In the genomic region with DNA sequence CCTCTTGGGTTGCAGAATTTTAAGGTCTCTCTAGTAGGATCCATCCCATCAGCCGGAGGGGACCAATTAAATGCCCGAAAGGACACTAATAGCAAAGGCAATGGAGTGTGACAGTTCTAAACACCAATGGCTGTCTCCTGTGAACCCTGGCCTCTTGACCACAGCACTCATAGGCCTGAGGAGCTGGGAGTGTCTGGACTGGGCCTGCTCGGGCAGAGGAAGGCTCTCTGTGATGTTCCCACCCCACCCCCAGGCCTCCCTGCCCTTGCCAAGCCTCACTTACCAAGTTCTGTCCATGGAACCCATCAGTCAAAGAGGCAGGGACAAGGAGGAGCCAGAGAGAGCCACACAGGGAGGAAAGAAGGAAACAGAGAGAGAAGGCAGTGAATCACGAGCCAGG, we compare ENCODE assay signal across 25 mouse cellular contexts.
DNase-seq lines count a peak whose midpoint lies in the region; ATAC-seq lines count a peak whose summit lies in the region.
"Had no signal": no experiment of that assay in that cellular context is flagged by ENCODE, and none has a peak within 500 bp of the region (broad histone marks: within the 10 kb centered on the region; RNA-seq: fewer than 3 reads in every experiment).

No protein-coding gene starts in this region.

- no peak overlapping the region for H3K4me3 ChIP-seq in heart, embryonic 10.5 days
- H3K4me3 ChIP-seq in kidney, embryonic 16.5 days (ENCODE audit: low read length) = no peak overlapping the region
- H3K4me3 ChIP-seq in midbrain, embryonic 11.5 days (ENCODE audit: low read depth, low read length) = no peak overlapping the region
- H3K4me3 ChIP-seq in midbrain, embryonic 14.5 days (replicated peaks; ENCODE audit: low read depth, low read length) = no peak overlapping the region
- H3K4me3 ChIP-seq: embryonic facial prominence, embryonic 12.5 days; embryonic facial prominence, embryonic 15.5 days; gastrocnemius, adult 2 months; heart, embryonic 13.5 days; hindbrain, embryonic 12.5 days; hindbrain, embryonic 15.5 days had no signal

- 0 out of 2 replicates have a peak, but pooled peaks cover under 1% of the 10 kb centered on the region for H3K4me1 ChIP-seq in heart, embryonic 10.5 days
- peaks cover 3% of the 10 kb centered on the region; the same call in 1 of the 2 replicates for H3K4me1 ChIP-seq in kidney, embryonic 16.5 days (ENCODE audit: insufficient read depth, low read length)
- peaks cover 2% of the 10 kb centered on the region; the same call in 1 of the 2 replicates for H3K4me1 ChIP-seq in midbrain, embryonic 11.5 days (ENCODE audit: control insufficient read depth, insufficient read depth, low read length)
- no peaks in the 10 kb centered on the region; the same call in 1 of the 2 replicates for H3K4me1 ChIP-seq in midbrain, embryonic 14.5 days (ENCODE audit: control insufficient read depth, insufficient read depth, low read length)
- H3K4me1 ChIP-seq: heart, embryonic 13.5 days had no signal

- 57% methylated on average over 4 of the region's 4 CpGs for WGBS in heart, embryonic 10.5 days
- 14% methylated on average over 4 of the region's 4 CpGs for WGBS in kidney, embryonic 16.5 days
- 26% methylated on average over 4 of the region's 4 CpGs for WGBS in midbrain, embryonic 11.5 days
- 13% methylated on average over 4 of the region's 4 CpGs for WGBS in midbrain, embryonic 14.5 days

- no peaks in the 10 kb centered on the region for H3K9me3 ChIP-seq in heart, embryonic 10.5 days
- H3K9me3 ChIP-seq in kidney, embryonic 16.5 days (ENCODE audit: low read length) = no peaks in the 10 kb centered on the region
- H3K9me3 ChIP-seq in midbrain, embryonic 11.5 days (ENCODE audit: control insufficient read depth, low read length) = no peaks in the 10 kb centered on the region
- no peaks in the 10 kb centered on the region for H3K9me3 ChIP-seq in midbrain, embryonic 14.5 days (ENCODE audit: control insufficient read depth, low read length)
- H3K9me3 ChIP-seq: embryonic facial prominence, embryonic 12.5 days; embryonic facial prominence, embryonic 15.5 days; heart, embryonic 13.5 days; hindbrain, embryonic 12.5 days; hindbrain, embryonic 15.5 days had no signal

- no peaks in the 10 kb centered on the region for H3K36me3 ChIP-seq in heart, embryonic 10.5 days
- no peaks in the 10 kb centered on the region for H3K36me3 ChIP-seq in kidney, embryonic 16.5 days (ENCODE audit: insufficient read depth, low read length)
- H3K36me3 ChIP-seq in midbrain, embryonic 11.5 days (ENCODE audit: control insufficient read depth, insufficient read depth, low read length) = no peaks in the 10 kb centered on the region
- no peaks in the 10 kb centered on the region for H3K36me3 ChIP-seq in midbrain, embryonic 14.5 days (ENCODE audit: control insufficient read depth, insufficient read depth, low read length)
- H3K36me3 ChIP-seq: embryonic facial prominence, embryonic 12.5 days; embryonic facial prominence, embryonic 15.5 days; heart, embryonic 13.5 days; hindbrain, embryonic 12.5 days; hindbrain, embryonic 15.5 days had no signal

- no peak overlapping the region for H3K4me2 ChIP-seq in kidney, embryonic 16.5 days (replicated peaks; ENCODE audit: low read depth, low read length)
- no peak overlapping the region for H3K4me2 ChIP-seq in midbrain, embryonic 11.5 days
- no peak overlapping the region for H3K4me2 ChIP-seq in midbrain, embryonic 14.5 days (ENCODE audit: low read length)
- H3K4me2 ChIP-seq: embryonic facial prominence, embryonic 12.5 days; embryonic facial prominence, embryonic 15.5 days; heart, embryonic 13.5 days; hindbrain, embryonic 12.5 days; hindbrain, embryonic 15.5 days had no signal

- H3K9ac ChIP-seq in kidney, embryonic 16.5 days (replicated peaks; ENCODE audit: low read length) = no peak overlapping the region
- no peak overlapping the region for H3K9ac ChIP-seq in midbrain, embryonic 11.5 days (ENCODE audit: low read length)
- no peak overlapping the region for H3K9ac ChIP-seq in midbrain, embryonic 14.5 days (replicated peaks; ENCODE audit: low read length)
- H3K9ac ChIP-seq: embryonic facial prominence, embryonic 12.5 days; embryonic facial prominence, embryonic 15.5 days; forebrain, postnatal 0 days; heart, embryonic 13.5 days; hindbrain, embryonic 12.5 days; hindbrain, embryonic 15.5 days had no signal

- H3K27me3 ChIP-seq in heart, embryonic 10.5 days (ENCODE audit: insufficient read depth, poor library complexity, severe bottlenecking) = peaks cover 28% of the 10 kb centered on the region
- no peaks in the 10 kb centered on the region for H3K27me3 ChIP-seq in kidney, embryonic 16.5 days (ENCODE audit: insufficient read depth, low read length)
- H3K27me3 ChIP-seq in midbrain, embryonic 11.5 days (ENCODE audit: control insufficient read depth, insufficient read depth, low read length) = no peaks in the 10 kb centered on the region
- no peaks in the 10 kb centered on the region for H3K27me3 ChIP-seq in midbrain, embryonic 14.5 days (ENCODE audit: control insufficient read depth, insufficient read depth, low read length)
- H3K27me3 ChIP-seq: embryonic facial prominence, embryonic 15.5 days had no signal

- peak; percentile 91 for ATAC-seq in kidney, embryonic 16.5 days (ENCODE audit: low FRiP score, low TSS enrichment)
- ATAC-seq in midbrain, embryonic 11.5 days (ENCODE audit: low FRiP score) = no peak
- ATAC-seq in midbrain, embryonic 14.5 days (ENCODE audit: low FRiP score, low TSS enrichment) = no peak
- ATAC-seq: activated CD4-positive, CD25-positive, alpha-beta regulatory T cell, adult 4 months; forebrain, embryonic 14.5 days; forebrain, postnatal 0 days had no signal

- DNase-seq in heart, adult 11 months = peak; percentile 81
- DNase-seq in heart, embryonic 10.5 days (ENCODE audit: low spot score) = no peak
- DNase-seq in kidney, adult 18-20 months = no peak
- peak; percentile 53 for DNase-seq in midbrain, embryonic 11.5 days (ENCODE audit: low spot score, missing footprints)
- no peak for DNase-seq in midbrain, embryonic 14.5 days
- DNase-seq in ovary, postnatal 36 days (ENCODE audit: low spot score) = no peak
- DNase-seq: adrenal gland, postnatal 10 days; adrenal gland, postnatal 36 days; cerebellum, adult 18-20 months; cerebellum, adult 9-10 months; cerebellum, postnatal 14 days; forebrain, postnatal 0 days; gastrocnemius, adult 2 months; gastrocnemius, postnatal 14 days; heart, adult 18-20 months; heart, postnatal 14 days; heart, postnatal 4 days had no signal

- no peak overlapping the region for H3K27ac ChIP-seq in heart, embryonic 10.5 days
- no peak overlapping the region for H3K27ac ChIP-seq in kidney, embryonic 16.5 days (ENCODE audit: low read length)
- H3K27ac ChIP-seq in midbrain, embryonic 11.5 days (ENCODE audit: low read depth, low read length) = no peak overlapping the region
- no peak overlapping the region for H3K27ac ChIP-seq in midbrain, embryonic 14.5 days (replicated peaks; ENCODE audit: low read depth, low read length)
- H3K27ac ChIP-seq: embryonic facial prominence, embryonic 12.5 days; embryonic facial prominence, embryonic 15.5 days; gastrocnemius, adult 2 months; heart, embryonic 13.5 days; hindbrain, embryonic 12.5 days; hindbrain, embryonic 15.5 days had no signal

Comparison
In these comparisons a context has a peak if more than half of its experiments do, and no peak if none do; other contexts are left out.
1. DNase-seq: peak in heart, adult 11 months (single experiment) and midbrain, embryonic 11.5 days (single experiment); none in heart, embryonic 10.5 days (single experiment), kidney, adult 18-20 months (single experiment), midbrain, embryonic 14.5 days (single experiment) and ovary, postnatal 36 days (single experiment).